Mouse (Mus musculus) kidney, adult 2 months (tissue): ENCODE data around the gene Tpcn2. TPM values are rescaled to one million over a fixed set of nuclear protein-coding genes. Genes with fewer than 3 reads are reported as not detected.
A peak's percentile ranks its signal among the peaks of the same experiment; 100 is the strongest.

Source experiments
- DNase-seq: peaks from one replicate; pipeline ENCODE4 v3.0.0; 2021
- H3K27ac ChIP-seq: fragments of 200-500 bp; 2 replicates; pipeline ENCODE4 v1.5.1; 2012; ENCODE audit warnings: low read depth, low read length, control low read depth, inconsistent platforms; ENCODE audit not compliant: insufficient read depth
- H3K27me3 ChIP-seq: fragments of 200-500 bp; replicated peaks from 2 replicates; pipeline ENCODE4 v1.6.1; 2012; ENCODE audit warnings: mild to moderate bottlenecking, moderate library complexity, low read length, inconsistent platforms; ENCODE audit not compliant: control insufficient read depth, insufficient read depth
- H3K36me3 ChIP-seq: fragments of 200-500 bp; 2 replicates; pipeline ENCODE4 v1.6.1; 2012; ENCODE audit warnings: mild to moderate bottlenecking, moderate library complexity, low read length, inconsistent platforms; ENCODE audit not compliant: control insufficient read depth, insufficient read depth
- H3K4me1 ChIP-seq: fragments of 200-500 bp; 2 replicates; pipeline ENCODE4 v1.6.1; 2011; ENCODE audit warnings: low read length; ENCODE audit not compliant: control insufficient read depth, insufficient read depth
- H3K4me3 ChIP-seq: fragments of 200-500 bp; 2 replicates; pipeline ENCODE4 v1.5.1; 2011; ENCODE audit warnings: mild to moderate bottlenecking, low read depth, low read length, control low read depth; ENCODE audit not compliant: insufficient read depth
- CTCF ChIP-seq: fragments of 200-500 bp; conservative IDR thresholded peaks from 2 replicates; pipeline ENCODE4 v1.5.1; 2011; ENCODE audit warnings: low read depth, mild to moderate bottlenecking, control low read depth, low read length, moderate library complexity, mixed read lengths; ENCODE audit not compliant: insufficient read depth, insufficient read length
- POLR2A ChIP-seq: fragments of 200-500 bp; IDR thresholded peaks from one replicate; pipeline ENCODE4 v1.6.1; 2011; ENCODE audit warnings: low read depth, low read length, control low read depth
- WGBS: fragments of 180-500 bp; shearing (Covaris S2); methylation state at CpG from one replicate; pipeline ENCODE4 v1.1.7; 2018; 5-methylcytosine and 5-hydroxymethylcytosine counted together
- polyA plus RNA-seq: library from polyadenylated mRNA; depleted of rRNA; stranded (reverse); fragments of >200 nt; gene quantifications from 2 replicates; pipeline ENCODE4 v1.2.3, GENCODE M21; 2012

The Tpcn2 gene
- polyA plus RNA-seq, 1 experiment: 9.5 TPM

DNA sequence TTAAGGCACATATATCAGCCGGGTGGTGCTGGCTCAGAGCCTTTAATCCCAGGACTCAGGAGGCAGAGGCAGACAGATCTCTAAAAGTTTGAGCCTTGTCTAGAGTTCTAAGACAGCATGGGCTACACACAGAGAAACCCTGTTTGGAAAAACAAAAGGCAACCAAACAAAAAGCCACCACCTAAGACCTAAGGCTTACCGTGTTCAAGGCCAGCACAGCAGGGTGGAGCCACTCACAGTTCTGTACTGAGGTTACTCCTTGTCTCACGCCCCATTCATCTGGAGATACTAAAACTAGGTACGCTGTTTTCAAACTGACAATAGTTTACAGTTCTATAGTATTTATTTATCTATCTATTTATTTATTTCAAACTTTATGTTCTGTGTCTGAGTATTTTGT is 1.7 kb upstream of the Tpcn2 start:
- no peak for TF ChIP-seq POLR2A
- TF ChIP-seq CTCF: no peak
- 82% methylated on average over 4 of the region's 4 CpGs for WGBS

GRCm38 (mm10) chr7:145284293-145284692 is 482 bp upstream of the Tpcn2 start:
- WGBS: 37% methylated on average over 3 of the region's 3 CpGs
- H3K27ac ChIP-seq: no peak overlapping the region

More for the DNA sequence above, 1.7 kb upstream of the Tpcn2 start:
- no peak for DNase-seq
- Histone ChIP-seq H3K36me3 (no peaks in the 10 kb centered on the region), H3K27ac (no peak overlapping the region), H3K27me3 (no peaks in the 10 kb centered on the region), H3K4me3 (no peak overlapping the region), H3K4me1 (peaks cover 7% of the 10 kb centered on the region)

GRCm38 (mm10) chr7:145283041-145283440 is 770 bp downstream of the Tpcn2 start:
- no peaks in the 10 kb centered on the region for H3K36me3 ChIP-seq
- H3K4me1 ChIP-seq: peaks cover 7% of the 10 kb centered on the region
- DNase-seq: peak; percentile 17
- H3K4me3 ChIP-seq: peak overlapping the region; percentile 75
- TF ChIP-seq POLR2A (no peak), CTCF (no peak)
- no peaks in the 10 kb centered on the region for H3K27me3 ChIP-seq
- whole genome bisulfite sequencing: 40% methylated on average over 4 of the region's 4 CpGs
- H3K27ac ChIP-seq: no peak overlapping the region

More at GRCm38 (mm10) chr7:145284293-145284692, 482 bp upstream of the Tpcn2 start:
- TF ChIP-seq CTCF (no peak), POLR2A (no peak)
- Histone ChIP-seq H3K4me3 (no peak overlapping the region), H3K27me3 (no peaks in the 10 kb centered on the region), H3K4me1 (peaks cover 7% of the 10 kb centered on the region), H3K36me3 (no peaks in the 10 kb centered on the region)
- no peak for DNase-seq

DNA sequence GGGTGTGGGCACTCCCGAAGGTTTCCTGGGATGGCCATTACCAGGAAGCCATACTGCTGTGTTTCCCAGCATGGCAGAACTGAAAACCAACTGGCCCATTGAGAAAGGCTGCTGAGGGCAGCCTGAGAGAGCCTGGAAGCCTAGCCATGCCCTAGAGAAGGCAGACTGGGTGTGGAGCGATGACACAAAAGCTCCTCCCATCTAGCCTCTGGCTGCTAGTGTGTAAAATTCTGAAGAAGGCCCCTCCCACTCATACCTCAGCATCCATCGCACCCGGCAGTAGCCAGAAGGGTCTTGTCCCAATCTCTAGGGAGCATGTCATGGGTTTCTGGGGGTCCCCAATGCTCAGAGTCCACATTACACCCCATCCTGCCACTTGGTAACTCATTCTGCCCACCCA is 2.4 kb downstream of the Tpcn2 start:
- WGBS: 81% methylated on average over 4 of the region's 4 CpGs

DNA sequence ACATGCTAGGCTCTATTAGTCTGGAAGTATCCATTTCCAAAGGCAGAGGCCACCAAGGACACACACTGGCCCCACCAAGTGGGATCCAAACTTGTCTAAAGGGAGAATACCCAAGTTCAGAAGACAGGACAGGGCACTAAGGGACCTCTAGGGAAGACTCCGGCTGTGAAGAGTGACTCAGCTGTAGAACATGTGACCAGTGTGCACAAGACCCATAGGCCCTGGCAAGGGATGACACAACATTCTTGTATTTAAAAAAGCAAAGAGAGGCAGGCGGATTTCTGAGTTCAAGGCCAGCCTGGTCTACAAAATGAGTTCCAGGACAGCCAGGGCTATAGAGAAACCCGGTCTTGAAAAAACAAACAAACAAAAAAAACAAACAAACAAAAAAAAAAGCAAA is 8.3 kb downstream of the Tpcn2 start:
- H3K4me1 ChIP-seq: no peaks in the 10 kb centered on the region
- 89% methylated on average over 3 of the region's 3 CpGs for WGBS
- no peak overlapping the region for H3K4me3 ChIP-seq
- H3K36me3 ChIP-seq: no peaks in the 10 kb centered on the region
- no peak for DNase-seq
- TF ChIP-seq POLR2A: no peak
- TF ChIP-seq CTCF: no peak
- H3K27ac ChIP-seq: no peak overlapping the region
- no peaks in the 10 kb centered on the region for H3K27me3 ChIP-seq

More for the DNA sequence above, 2.4 kb downstream of the Tpcn2 start:
- H3K27ac ChIP-seq: no peak overlapping the region
- H3K36me3 ChIP-seq: no peaks in the 10 kb centered on the region
- H3K4me3 ChIP-seq: no peak overlapping the region
- no peak for TF ChIP-seq POLR2A
- no peaks in the 10 kb centered on the region for H3K27me3 ChIP-seq
- no peak for DNase-seq
- peaks cover 7% of the 10 kb centered on the region for H3K4me1 ChIP-seq

DNA sequence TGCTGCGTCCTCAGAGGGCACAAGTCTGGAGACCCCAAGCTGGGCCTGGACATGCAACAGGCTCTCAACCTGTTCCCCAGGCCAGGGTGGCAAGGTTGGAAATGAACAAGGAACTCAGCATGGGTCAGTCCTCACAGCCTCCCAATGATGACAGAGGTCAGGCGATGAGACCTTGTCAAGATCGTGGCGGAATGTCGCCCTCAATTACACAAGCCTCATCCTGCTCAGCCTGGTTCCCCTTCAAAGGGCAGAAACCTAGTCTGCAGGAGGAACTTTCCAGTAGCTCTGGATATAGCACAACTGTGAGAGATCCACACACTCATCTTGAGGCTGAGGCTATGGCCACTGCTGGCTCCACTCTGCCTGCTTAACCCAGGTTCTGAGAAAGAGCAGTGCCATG is 12.9 kb downstream of the Tpcn2 start:
- no peaks in the 10 kb centered on the region for H3K27me3 ChIP-seq
- H3K4me3 ChIP-seq: no peak overlapping the region
- H3K4me1 ChIP-seq: no peaks in the 10 kb centered on the region
- TF ChIP-seq CTCF: no peak
- no peak for TF ChIP-seq POLR2A
- 90% methylated on average over 5 of the region's 5 CpGs for WGBS
- H3K27ac ChIP-seq: no peak overlapping the region
- no peak for DNase-seq
- H3K36me3 ChIP-seq: no peaks in the 10 kb centered on the region

GRCm38 (mm10) chr7:145268890-145269289 is 14.9 kb downstream of the Tpcn2 start:
- WGBS: 79% methylated on average over 7 of the region's 7 CpGs
- Histone ChIP-seq H3K4me3 (no peak overlapping the region), H3K36me3 (no peaks in the 10 kb centered on the region), H3K27ac (no peak overlapping the region), H3K27me3 (no peaks in the 10 kb centered on the region), H3K4me1 (no peaks in the 10 kb centered on the region)
- no peak for DNase-seq
- no peak for TF ChIP-seq POLR2A
- TF ChIP-seq CTCF: no peak

- Histone ChIP-seq H3K27me3 (no peaks in the 10 kb centered on the region), H3K27ac (no peak overlapping the region), H3K36me3 (no peaks in the 10 kb centered on the region), H3K4me1 (no peaks in the 10 kb centered on the region), H3K4me3 (no peak overlapping the region)
- no peak for TF ChIP-seq CTCF
- TF ChIP-seq POLR2A: no peak
- 84% methylated on average over 2 of the region's 2 CpGs for WGBS
- peak; percentile 70 for DNase-seq
Observed at GRCm38 (mm10) chr7:145266011-145266410, 17.8 kb downstream of the Tpcn2 start.
